Mouse (Mus musculus): ENCODE data around the gene Tas2r122. TPM values are rescaled to one million over a fixed set of nuclear protein-coding genes. Genes with fewer than 3 reads are reported as not detected.

Gene Tas2r122
- polyA plus RNA-seq (2017; shearing (Covaris generic)): not detected

DNA sequence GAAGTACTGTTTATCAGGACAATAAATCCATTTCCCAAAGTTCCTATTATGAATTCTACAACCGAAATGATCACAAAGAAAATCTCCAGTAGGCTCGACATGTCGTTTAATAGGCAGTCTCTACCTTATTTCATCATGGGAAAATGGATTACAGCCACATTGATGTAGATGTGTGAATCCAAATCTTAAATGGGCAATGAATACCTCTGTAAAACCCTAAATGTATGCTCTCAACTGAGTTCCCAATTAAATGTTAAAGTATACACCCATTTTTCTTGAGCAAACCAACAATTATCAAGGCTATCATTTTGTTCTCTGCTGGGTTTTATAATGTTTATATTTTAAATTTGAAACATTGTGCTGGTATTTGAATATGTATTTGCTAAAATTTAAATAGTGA is at the start of gene Tas2r122:
TSS of gene Tas2r122 (minus strand) at position 101 of the 400 bp plus-strand sequence.

DNA sequence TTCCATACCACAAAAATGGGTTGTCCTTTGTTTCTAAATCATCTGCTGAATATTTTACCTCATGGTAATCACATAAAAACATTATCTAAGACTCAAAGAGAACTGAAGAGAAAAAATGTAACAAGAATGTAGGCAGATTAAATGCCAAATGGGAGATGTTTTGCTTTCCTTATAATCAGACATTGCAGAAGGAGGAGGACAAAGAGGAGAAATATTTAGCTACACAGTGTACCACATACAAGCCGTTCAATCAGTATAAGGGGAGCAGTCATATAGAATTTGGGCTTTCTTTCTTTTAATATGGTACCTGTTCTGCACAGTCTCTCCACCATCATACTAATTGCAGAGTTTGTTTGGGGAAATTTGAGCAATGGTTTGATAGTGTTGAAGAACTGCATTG is 42.7 kb upstream of the Tas2r122 start, which contains the start of gene Tas2r124:
TSS of gene Tas2r124 (plus strand) at position 301 of the 400 bp plus-strand sequence.

DNA sequence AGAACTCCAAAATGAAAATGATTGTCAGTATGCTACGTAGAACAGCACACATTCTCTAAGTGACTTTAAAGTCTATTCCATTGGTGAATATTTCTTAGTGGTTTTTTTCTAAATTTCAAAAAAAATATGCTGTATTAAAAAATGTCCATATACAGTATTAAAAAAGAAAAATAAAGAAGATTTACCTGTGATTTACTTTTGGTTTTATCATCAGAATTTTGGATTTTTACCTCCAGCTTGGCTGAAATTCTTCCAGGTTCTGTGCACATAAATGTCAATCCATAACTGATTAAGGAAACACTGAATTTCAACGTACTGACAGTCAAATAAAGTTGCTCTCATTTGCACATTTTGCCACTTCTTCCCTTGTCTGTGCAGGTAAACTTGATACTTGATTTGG is 26.2 kb upstream of the Tas2r122 start, which contains the start of gene Tas2r115:
TSS of gene Tas2r115 (minus strand) at position 101 of the 400 bp plus-strand sequence.

DNA sequence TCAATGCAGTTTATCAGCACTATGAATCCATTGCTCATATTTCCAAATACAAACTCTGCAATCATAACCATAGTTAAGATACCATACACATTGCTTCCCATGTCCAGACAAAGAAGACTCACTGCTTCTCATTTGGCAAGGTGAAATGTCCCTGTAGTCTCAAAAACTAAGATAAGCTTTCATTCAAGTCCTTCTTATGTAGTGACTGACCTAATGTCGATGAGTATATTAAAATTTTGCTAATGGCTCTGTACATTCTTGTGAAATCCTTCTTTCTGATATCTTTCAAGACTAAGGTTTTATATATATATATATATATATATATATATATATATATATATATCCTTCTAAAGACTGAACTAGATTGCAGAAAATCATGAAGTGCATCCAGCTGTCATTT is 10.8 kb downstream of the Tas2r122 start, which contains the start of gene Tas2r121:
TSS of gene Tas2r121 (minus strand) at position 101 of the 400 bp plus-strand sequence.

Other genes with a start within 250 kb of the Tas2r122 start
- gene Prh1, start 142.1 kb downstream of the Tas2r122 start, polyA plus RNA-seq (2017; shearing (Covaris generic)): not detected
- gene Prp2, start 116.0 kb downstream of the Tas2r122 start, polyA plus RNA-seq (2017; shearing (Covaris generic)): not detected
- not detected for gene A630073D07Rik, start 60.4 kb downstream of the Tas2r122 start, polyA plus RNA-seq (2017; shearing (Covaris generic))
- not detected for gene Tas2r120, start 55.0 kb downstream of the Tas2r122 start, polyA plus RNA-seq (2017; shearing (Covaris generic))
- not detected for gene Tas2r121, start 10.9 kb downstream of the Tas2r122 start, polyA plus RNA-seq (2017; shearing (Covaris generic))
- gene Tas2r115, start 26.1 kb upstream of the Tas2r122 start, polyA plus RNA-seq (2017; shearing (Covaris generic)): not detected
- gene Tas2r124, start 42.8 kb upstream of the Tas2r122 start, polyA plus RNA-seq (2017; shearing (Covaris generic)): not detected
- not detected for gene Tas2r102, start 50.2 kb upstream of the Tas2r122 start, polyA plus RNA-seq (2017; shearing (Covaris generic))
- not detected for gene Tas2r136, start 66.2 kb upstream of the Tas2r122 start, polyA plus RNA-seq (2017; shearing (Covaris generic))
- gene Tas2r117, start 90.9 kb upstream of the Tas2r122 start, polyA plus RNA-seq (2017; shearing (Covaris generic)): not detected
- gene Tas2r123, start 135.2 kb upstream of the Tas2r122 start, polyA plus RNA-seq (2017; shearing (Covaris generic)): not detected
- not detected for gene Tas2r116, start 143.5 kb upstream of the Tas2r122 start, polyA plus RNA-seq (2017; shearing (Covaris generic))
- not detected for gene Tas2r110, start 156.1 kb upstream of the Tas2r122 start, polyA plus RNA-seq (2017; shearing (Covaris generic))
- not detected for gene Tas2r113, start 181.1 kb upstream of the Tas2r122 start, polyA plus RNA-seq (2017; shearing (Covaris generic))
- gene Tas2r125, start 197.7 kb upstream of the Tas2r122 start, polyA plus RNA-seq (2017; shearing (Covaris generic)): not detected
- gene Tas2r129, start 239.2 kb upstream of the Tas2r122 start, polyA plus RNA-seq (2017; shearing (Covaris generic)): under 1 TPM in 1 of 2 experiments, not detected in 1; 0.31 TPM
- not detected for gene Tas2r131, start 246.0 kb upstream of the Tas2r122 start, polyA plus RNA-seq (2017; shearing (Covaris generic))

All from activated CD4-positive, CD25-positive, alpha-beta regulatory T cell (primary cell).